Mouse (Mus musculus) layer of hippocampus, adult 11-12 months (tissue): ENCODE results near the gene Rgs11.

Experiments
- DNase-seq: peaks from one replicate; pipeline ENCODE4 v3.0.0; 2022; ENCODE audit warnings: low spot score

Gene Rgs11

DNA sequence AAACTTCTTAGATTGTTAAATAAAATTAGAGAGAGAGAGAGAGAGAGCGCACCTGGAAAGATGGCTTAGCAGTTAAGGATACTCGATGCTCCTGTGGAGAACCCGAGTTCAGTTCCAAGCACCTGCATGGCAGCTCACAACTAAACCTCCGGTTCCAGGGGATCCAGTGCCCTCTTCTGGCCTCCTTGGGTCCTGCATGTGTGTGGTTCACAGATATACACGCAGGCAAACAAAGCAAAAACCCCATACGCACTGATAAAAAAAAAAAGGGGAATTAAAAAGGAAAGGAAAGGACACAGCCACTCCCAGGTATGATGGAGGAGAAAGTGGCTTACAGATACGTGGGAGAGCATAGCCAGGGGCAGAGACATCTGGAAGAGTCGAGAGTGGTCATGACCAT lies 30.1 kb downstream of the Rgs11 start:
- DNase-seq = no peak

DNA sequence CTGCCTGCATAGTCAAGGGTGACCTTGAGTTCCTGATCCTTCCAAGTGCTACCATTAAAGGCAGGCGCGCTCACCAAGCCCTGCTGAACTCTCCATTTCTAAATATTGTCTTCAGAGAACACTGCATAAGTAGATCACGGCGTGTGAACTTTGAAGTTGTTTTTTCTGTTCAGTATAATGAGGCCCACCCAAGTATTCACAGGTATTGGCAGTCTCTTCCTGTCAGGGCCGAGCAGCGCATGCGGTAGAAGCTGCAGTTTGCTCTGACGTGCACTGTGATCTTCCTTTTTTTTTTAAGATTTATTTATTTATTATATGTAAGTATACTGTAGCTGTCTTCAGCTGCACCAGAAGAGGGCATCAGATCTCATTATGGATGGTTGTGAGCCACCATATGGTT lies 31.6 kb downstream of the Rgs11 start:
- DNase-seq = no peak

DNA sequence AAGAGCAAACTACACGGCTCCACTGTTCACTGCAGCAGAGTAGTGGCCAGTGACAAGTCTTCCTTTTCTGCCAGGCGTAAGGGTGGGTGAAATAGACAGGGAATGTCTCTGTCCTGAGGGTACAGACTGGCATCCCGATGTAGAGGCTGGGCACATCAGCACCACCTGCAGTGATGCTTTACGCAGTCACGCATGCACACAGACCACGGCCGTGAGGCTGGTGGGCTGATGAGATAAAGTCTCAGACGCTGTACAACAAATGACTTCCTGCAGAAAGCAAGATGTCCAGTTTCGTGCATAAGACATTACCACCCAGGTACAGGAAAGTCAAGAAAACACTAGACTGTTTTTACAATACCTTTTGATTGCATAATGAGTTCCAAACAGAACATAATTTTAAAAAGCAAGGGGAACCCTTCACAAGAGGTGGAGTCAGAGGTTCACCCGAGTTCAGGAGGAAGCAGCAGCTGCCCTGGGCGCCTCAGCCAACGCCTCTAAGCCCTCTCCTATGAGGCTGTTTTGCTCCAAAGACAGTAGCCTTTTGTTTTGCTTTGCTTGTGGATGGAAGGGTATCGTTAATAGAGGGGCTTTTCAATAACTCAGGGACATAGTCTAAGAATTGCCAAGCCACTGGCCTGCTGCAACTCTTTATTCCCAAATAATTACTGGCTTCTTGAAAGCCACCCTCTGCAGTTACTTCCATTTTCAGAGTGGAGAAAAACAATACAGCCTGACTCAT lies 32.5 kb downstream of the Rgs11 start:
- no peak for DNase-seq

DNA sequence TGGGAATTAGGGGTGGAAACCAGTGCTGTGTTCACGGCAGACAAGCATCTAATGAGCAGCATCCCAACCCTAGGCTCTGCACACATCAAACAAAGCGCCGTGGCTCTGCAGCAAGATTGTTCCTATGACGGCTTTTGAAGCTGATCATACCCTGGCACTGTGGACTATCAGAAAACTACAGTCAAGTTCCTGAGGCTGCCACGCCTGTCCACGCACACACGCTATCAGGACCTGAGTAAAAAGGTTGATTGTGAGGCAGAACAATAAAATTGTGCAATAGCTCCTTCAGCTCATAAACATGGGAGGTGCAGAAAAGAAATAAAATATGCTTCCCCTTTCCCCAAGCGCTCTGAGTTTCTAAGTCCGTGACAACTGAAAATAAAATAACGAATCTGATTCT lies 34.9 kb downstream of the Rgs11 start:
- no peak for DNase-seq

- DNase-seq = peak; percentile 44
Measured at GRCm38 (mm10) chr17:26239551-26239950, 36.8 kb downstream of the Rgs11 start.

GRCm38 (mm10) chr17:26240120-26240790 lies 37.5 kb downstream of the Rgs11 start:
- DNase-seq = no peak

DNA sequence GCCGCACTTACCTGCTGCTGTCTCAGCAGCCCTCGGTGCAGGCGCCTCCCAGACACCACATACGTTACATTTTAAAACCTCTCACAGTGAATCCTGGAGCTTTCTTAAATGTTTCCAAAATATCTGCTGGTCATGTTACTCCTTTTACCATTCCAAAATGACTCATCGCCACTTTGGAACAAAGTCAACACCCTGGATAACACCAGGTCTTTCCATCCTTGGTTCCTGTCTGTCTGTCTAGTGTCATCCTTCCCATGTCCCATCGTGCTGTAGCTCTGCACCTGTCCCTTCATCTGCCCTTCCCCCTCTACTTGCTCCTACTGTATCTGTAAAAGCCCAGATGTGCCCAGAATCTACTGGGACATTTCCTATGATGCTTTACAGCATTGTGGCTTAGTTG lies 38.2 kb downstream of the Rgs11 start:
- DNase-seq = no peak

- DNase-seq = peak; percentile 76
Measured at GRCm38 (mm10) chr17:26243471-26244100, 40.8 kb downstream of the Rgs11 start.

DNA sequence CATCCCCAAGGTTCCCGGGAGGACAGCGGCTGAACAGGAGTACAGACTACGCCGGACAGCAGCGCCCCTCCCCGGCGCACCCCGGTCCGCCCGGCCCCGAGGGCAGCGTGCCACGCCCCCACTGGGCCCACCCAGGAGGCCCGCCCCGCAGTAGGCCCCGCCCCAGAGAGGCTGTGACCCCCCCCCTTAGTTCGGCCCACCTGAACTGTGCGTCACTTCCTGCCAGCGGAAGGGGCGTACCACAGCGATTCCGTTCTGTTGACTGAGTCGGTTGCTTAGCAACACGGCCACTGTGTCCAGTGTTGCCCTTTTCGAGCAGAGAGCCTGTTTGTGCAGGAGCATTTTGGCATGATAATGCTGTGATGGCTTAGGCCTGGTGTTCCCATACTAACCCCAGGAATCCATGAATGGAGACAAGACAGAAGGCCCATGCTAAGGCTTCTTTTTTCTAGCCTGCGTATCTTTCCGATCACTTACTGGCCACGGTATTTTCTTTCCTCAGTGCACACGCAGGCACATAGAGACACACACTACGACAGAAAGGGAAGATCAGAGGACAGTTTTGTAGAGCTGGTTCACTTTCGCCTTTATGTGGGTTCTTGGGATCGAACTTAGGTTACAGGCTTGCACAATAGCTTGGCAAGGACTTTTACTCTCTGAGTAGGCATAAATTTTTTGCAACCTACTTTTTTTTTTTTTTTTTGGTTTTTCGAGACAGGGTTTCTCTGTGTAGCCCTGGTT lies 41.5 kb downstream of the Rgs11 start, which contains the start of gene Fam234a:
TSS of gene Fam234a (minus strand) at position 142 of the 741 bp plus-strand sequence.
- peak; percentile 94 for DNase-seq

GRCm38 (mm10) chr17:26251886-26252538 lies 49.3 kb downstream of the Rgs11 start:
- no peak for DNase-seq

DNA sequence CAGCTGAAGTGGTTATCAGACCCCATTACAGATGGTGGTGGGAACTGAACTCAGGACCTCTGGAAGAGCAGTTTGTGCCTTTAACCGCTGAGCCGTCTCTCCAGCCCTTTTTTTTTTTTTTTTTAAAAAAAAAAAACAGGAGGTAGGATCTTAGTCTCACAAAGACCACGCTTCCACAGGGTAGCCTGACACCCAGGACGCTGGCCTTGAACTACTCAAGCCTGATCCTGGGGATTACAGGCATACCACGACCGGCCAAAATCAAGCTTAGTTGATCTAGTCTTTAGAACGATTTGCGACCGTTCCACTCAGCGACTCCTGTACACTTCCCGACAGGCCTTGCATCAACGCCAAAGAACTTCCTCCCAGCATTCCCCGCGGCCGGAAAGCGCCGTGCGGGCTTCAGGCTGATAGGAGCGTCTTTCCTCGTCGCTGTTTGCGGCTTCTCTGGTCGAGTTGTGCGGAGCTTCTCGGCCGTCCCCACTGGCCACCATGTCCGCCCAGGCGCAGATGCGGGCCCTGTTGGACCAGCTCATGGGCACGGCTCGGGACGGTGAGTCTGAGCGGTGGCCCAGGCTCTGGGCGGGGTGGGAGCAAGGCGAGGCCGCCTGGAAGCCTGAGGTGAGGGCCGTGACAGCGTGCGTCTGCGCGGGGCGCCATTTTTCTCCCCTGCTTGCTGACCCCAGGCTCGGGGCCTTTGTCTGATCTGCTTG lies 49.9 kb downstream of the Rgs11 start, which contains the start of gene Luc7l:
TSS of gene Luc7l (plus strand) at position 358 of the 713 bp plus-strand sequence.
- DNase-seq = peak; percentile 94

- no peak for DNase-seq
Measured at GRCm38 (mm10) chr17:26253399-26253798, 50.6 kb downstream of the Rgs11 start.

- DNase-seq = no peak
Measured at GRCm38 (mm10) chr17:26255313-26255712, 52.6 kb downstream of the Rgs11 start.
